Mouse (Mus musculus): ENCODE results near the gene Prkg1. TPM values are rescaled to one million over a fixed set of nuclear protein-coding genes. Genes with fewer than 3 reads are reported as not detected.

Prkg1 gene
- polyA plus RNA-seq, 1 experiment from 2014 or later: 2.2 TPM

DNA sequence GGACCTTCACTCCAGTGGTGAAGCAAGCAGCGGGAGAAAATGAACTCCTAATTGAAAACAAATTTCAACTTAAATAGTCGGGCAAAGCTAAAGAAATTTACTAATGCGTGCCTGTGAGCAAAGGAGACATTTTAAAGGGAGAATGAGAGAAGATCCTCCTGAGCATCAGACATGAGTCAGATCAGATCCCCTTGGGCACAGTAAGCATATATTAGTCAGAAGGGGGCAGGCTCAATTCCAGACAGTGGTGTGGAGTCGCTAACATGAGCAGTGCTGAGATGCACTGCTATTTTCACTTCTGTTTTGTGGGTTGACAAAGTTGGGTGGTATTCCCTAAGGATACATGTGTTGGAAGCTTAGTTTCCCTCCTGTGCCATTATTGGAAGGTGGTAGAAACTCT, 913.8 kb downstream of the Prkg1 start:
- Histone ChIP-seq H3K9ac (ENCODE audit: low read depth, low read length) (no peak overlapping the region), H3K9me3 (ENCODE audit: control insufficient read depth, low read length) (no peaks in the 10 kb centered on the region), H3K36me3 (ENCODE audit: control insufficient read depth, insufficient read depth, low read length) (no peaks in the 10 kb centered on the region), H3K27ac (ENCODE audit: low read depth, low read length) (no peak overlapping the region), H3K4me3 (ENCODE audit: low read depth, low read length) (no peak overlapping the region), H3K4me1 (replicated peaks; ENCODE audit: control insufficient read depth, insufficient read depth, low read length) (no peaks in the 10 kb centered on the region), H3K27me3 (replicated peaks; ENCODE audit: control insufficient read depth, insufficient read depth, low read length) (no peaks in the 10 kb centered on the region), H3K4me2 (no peak overlapping the region)
- ATAC-seq (replicated peaks; ENCODE audit: low FRiP score) (no peak), DNase-seq (ENCODE audit: low spot score) (no peak)
- 84% methylated on average over 4 of the region's 4 CpGs for WGBS

DNA sequence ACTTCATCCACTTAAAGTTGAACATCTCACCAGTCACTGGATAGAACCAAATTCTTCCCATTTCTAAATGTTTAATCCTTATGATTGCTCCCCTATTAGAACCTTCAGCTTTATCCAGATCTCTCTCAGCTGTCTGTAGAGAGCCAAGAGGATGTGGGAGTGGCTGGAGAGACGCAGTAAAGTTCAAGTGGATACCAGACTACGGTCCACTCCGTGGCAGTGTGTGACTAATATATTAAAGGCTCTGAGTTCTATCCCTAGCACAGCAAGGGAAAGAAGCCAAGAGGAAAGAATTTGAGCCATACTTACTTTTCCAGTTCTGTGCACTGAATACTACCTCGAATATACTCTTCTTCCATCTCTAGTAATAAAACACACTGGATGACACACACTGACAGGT, 919.9 kb downstream of the Prkg1 start:
- H3K4me2 ChIP-seq: no peak overlapping the region
- no peaks in the 10 kb centered on the region for H3K9me3 ChIP-seq (ENCODE audit: control insufficient read depth, low read length)
- no peaks in the 10 kb centered on the region for H3K4me1 ChIP-seq (replicated peaks; ENCODE audit: control insufficient read depth, insufficient read depth, low read length)
- no peak for DNase-seq (ENCODE audit: low spot score)
- H3K27me3 ChIP-seq (replicated peaks; ENCODE audit: control insufficient read depth, insufficient read depth, low read length): no peaks in the 10 kb centered on the region
- 60% methylated on average over 4 of the region's 4 CpGs for WGBS
- ATAC-seq (replicated peaks; ENCODE audit: low FRiP score): no peak
- H3K36me3 ChIP-seq (ENCODE audit: control insufficient read depth, insufficient read depth, low read length): no peaks in the 10 kb centered on the region
- H3K4me3 ChIP-seq (ENCODE audit: low read depth, low read length): no peak overlapping the region
- no peak overlapping the region for H3K9ac ChIP-seq (ENCODE audit: low read depth, low read length)
- H3K27ac ChIP-seq (ENCODE audit: low read depth, low read length): no peak overlapping the region

DNA sequence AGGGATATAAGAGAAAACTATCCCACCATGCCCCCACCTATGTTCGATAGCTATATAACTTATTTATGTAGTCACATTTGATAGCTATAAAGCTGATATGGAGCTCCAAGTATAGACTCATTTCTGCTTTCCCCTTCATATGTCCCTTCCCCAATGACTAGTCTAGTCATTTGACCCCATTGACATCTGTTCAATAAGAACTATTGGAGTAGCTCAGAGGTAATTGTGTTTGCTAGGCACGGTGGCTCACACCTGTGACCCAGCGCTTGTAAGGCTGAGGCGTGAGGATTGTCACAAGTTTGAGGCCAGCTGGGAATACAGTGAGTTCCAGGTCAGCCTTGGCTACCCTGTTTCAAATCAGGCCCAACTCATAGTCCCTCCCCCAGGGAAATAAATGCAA, 921.2 kb downstream of the Prkg1 start:
- no peaks in the 10 kb centered on the region for H3K4me1 ChIP-seq (replicated peaks; ENCODE audit: control insufficient read depth, insufficient read depth, low read length)
- WGBS: 88% methylated on average over 4 of the region's 4 CpGs

DNA sequence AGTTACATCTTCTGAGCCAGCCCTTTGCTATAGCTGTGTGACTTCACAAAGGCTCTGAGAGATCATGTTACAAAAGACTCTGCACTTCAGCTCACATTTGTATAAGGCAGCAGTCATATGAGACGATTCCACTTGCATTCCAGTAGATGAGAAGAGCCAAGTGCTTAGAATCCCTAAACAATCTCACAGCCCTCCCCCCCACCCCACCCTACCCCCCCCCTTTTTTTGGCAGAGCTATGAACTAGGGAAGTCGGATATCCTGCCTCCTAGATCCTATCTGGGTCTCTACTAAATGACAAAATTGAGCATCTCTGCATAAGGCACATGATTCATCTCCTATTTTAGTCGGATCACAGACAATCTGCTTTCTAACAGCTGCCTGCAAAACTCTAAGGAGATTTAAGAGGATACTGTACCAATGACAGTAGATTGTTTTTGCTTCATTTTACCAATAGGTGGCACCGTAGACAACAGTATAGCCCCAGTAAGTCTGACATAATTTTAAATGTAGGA, 921.7 kb downstream of the Prkg1 start:
- 7% methylated on average over 4 of the region's 4 CpGs for whole genome bisulfite sequencing
- no peak; the same call in 1 of the 2 replicates for ATAC-seq (replicated peaks; ENCODE audit: low FRiP score)

More for the DNA sequence above, 921.2 kb downstream of the Prkg1 start:
- Histone ChIP-seq H3K36me3 (ENCODE audit: control insufficient read depth, insufficient read depth, low read length) (no peaks in the 10 kb centered on the region), H3K4me2 (no peak overlapping the region), H3K4me3 (ENCODE audit: low read depth, low read length) (no peak overlapping the region), H3K9me3 (ENCODE audit: control insufficient read depth, low read length) (no peaks in the 10 kb centered on the region), H3K27ac (ENCODE audit: low read depth, low read length) (no peak overlapping the region), H3K27me3 (replicated peaks; ENCODE audit: control insufficient read depth, insufficient read depth, low read length) (no peaks in the 10 kb centered on the region), H3K9ac (ENCODE audit: low read depth, low read length) (no peak overlapping the region)
- no peak for DNase-seq (ENCODE audit: low spot score)
- ATAC-seq (replicated peaks; ENCODE audit: low FRiP score): no peak

DNA sequence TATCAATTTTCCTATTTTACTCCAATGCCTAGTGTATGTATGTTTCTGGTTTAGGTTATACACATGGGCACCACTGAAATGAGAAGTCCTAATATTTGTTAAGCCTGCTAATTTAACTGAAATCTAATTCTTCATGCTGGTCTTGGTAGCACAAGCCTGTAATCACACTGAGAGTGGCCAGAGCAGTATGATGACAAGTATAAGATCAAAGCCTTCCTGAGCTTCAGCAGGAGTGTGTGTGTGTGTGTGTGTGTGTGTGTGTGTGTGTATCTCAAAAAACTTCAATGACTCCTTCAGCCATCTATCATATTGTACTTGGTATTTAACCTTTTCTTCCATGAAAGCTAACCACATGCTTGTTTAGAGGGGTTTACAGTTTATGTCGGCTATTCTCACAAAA, 922.2 kb downstream of the Prkg1 start:
- Histone ChIP-seq H3K4me1 (replicated peaks; ENCODE audit: control insufficient read depth, insufficient read depth, low read length) (no peaks in the 10 kb centered on the region), H3K4me2 (no peak overlapping the region), H3K9ac (ENCODE audit: low read depth, low read length) (no peak overlapping the region), H3K36me3 (ENCODE audit: control insufficient read depth, insufficient read depth, low read length) (no peaks in the 10 kb centered on the region), H3K9me3 (ENCODE audit: control insufficient read depth, low read length) (no peaks in the 10 kb centered on the region), H3K27me3 (replicated peaks; ENCODE audit: control insufficient read depth, insufficient read depth, low read length) (no peaks in the 10 kb centered on the region), H3K4me3 (ENCODE audit: low read depth, low read length) (no peak overlapping the region), H3K27ac (ENCODE audit: low read depth, low read length) (no peak overlapping the region)
- WGBS: 62% methylated on average over 1 of the region's 1 CpGs
- no peak for DNase-seq (ENCODE audit: low spot score)
- no peak for ATAC-seq (replicated peaks; ENCODE audit: low FRiP score)

More for the DNA sequence above, 921.7 kb downstream of the Prkg1 start:
- H3K9ac ChIP-seq (ENCODE audit: low read depth, low read length): no peak overlapping the region
- H3K9me3 ChIP-seq (ENCODE audit: control insufficient read depth, low read length): no peaks in the 10 kb centered on the region
- H3K4me1 ChIP-seq (replicated peaks; ENCODE audit: control insufficient read depth, insufficient read depth, low read length): no peaks in the 10 kb centered on the region
- no peak for DNase-seq (ENCODE audit: low spot score)
- H3K4me2 ChIP-seq: no peak overlapping the region
- H3K27ac ChIP-seq (ENCODE audit: low read depth, low read length): no peak overlapping the region
- no peak overlapping the region for H3K4me3 ChIP-seq (ENCODE audit: low read depth, low read length)
- no peaks in the 10 kb centered on the region for H3K27me3 ChIP-seq (replicated peaks; ENCODE audit: control insufficient read depth, insufficient read depth, low read length)
- H3K36me3 ChIP-seq (ENCODE audit: control insufficient read depth, insufficient read depth, low read length): no peaks in the 10 kb centered on the region

DNA sequence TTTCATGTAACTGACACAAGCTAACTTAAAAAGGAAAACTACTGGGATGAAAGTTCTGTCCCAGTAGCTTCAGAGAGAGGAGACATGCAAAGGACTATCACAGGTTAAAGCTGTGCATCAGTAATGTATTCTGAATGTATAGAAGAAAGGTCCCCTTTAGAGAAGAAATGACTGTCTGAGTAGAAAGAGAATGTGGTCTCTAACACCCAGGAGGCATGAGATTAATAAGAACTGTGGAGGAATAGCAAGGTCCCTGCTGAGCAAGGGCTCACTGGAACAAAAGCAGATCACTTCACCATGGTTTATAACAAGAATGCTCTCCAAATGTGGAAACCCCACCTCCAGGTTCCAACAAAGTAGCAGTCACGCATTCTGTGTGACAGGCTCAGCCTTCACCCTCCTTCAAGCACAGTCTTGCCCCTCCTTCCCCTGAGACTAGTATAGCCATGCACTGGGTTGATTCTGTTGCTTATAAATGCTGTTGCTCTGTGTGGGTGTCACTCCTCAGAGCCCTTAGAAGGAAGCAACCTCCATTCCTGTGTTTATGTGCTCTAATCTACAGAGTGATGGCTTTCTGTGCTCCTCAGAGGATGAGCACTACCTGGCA, 931.7 kb downstream of the Prkg1 start:
- ATAC-seq (replicated peaks; ENCODE audit: low FRiP score) (no peak), DNase-seq (ENCODE audit: low spot score) (no peak)
- H3K4me3 ChIP-seq (ENCODE audit: low read depth, low read length): no peak overlapping the region
- H3K27me3 ChIP-seq (replicated peaks; ENCODE audit: control insufficient read depth, insufficient read depth, low read length): no peaks in the 10 kb centered on the region
- 78% methylated on average over 1 of the region's 1 CpGs for WGBS
- no peaks in the 10 kb centered on the region for H3K9me3 ChIP-seq (ENCODE audit: control insufficient read depth, low read length)
- H3K9ac ChIP-seq (ENCODE audit: low read depth, low read length): no peak overlapping the region
- H3K27ac ChIP-seq (ENCODE audit: low read depth, low read length): no peak overlapping the region
- H3K4me1 ChIP-seq (replicated peaks; ENCODE audit: control insufficient read depth, insufficient read depth, low read length): no peaks in the 10 kb centered on the region
- no peak overlapping the region for H3K4me2 ChIP-seq
- H3K36me3 ChIP-seq (ENCODE audit: control insufficient read depth, insufficient read depth, low read length): no peaks in the 10 kb centered on the region

DNA sequence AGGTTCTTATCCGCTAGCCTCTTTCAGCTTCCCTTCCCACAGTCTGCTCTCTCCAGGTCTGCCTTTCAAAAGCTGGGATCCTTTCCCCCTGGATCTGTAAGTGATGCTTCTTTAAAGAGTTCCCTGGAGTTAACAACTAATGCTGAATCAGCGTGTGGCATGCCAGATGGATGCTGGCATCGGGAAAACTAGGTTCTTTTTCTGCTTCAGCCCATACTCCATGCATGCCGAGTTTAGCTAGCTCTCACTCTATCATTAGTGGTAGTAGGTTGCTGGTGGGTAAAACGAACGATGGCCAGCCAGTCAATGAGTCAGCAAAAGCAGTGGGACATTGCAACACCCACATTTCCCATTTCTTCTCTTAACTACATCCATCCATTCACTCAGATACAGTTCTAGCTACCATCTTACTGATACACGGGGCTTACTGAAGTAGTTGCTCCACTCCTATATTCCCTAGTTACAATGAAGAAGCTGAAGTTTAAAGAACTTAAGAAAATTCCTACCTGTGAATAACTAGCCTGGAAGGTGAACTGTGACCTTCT, 935.5 kb downstream of the Prkg1 start:
- no peak overlapping the region for H3K4me2 ChIP-seq
- H3K9me3 ChIP-seq (ENCODE audit: control insufficient read depth, low read length): no peaks in the 10 kb centered on the region
- no peaks in the 10 kb centered on the region for H3K27me3 ChIP-seq (replicated peaks; ENCODE audit: control insufficient read depth, insufficient read depth, low read length)
- ATAC-seq (replicated peaks; ENCODE audit: low FRiP score): no peak
- WGBS: 72% methylated on average over 7 of the region's 7 CpGs
- H3K4me1 ChIP-seq (replicated peaks; ENCODE audit: control insufficient read depth, insufficient read depth, low read length): no peaks in the 10 kb centered on the region
- no peak overlapping the region for H3K27ac ChIP-seq (ENCODE audit: low read depth, low read length)
- DNase-seq (ENCODE audit: low spot score): no peak
- H3K9ac ChIP-seq (ENCODE audit: low read depth, low read length): no peak overlapping the region
- no peak overlapping the region for H3K4me3 ChIP-seq (ENCODE audit: low read depth, low read length)
- H3K36me3 ChIP-seq (ENCODE audit: control insufficient read depth, insufficient read depth, low read length): no peaks in the 10 kb centered on the region

DNA sequence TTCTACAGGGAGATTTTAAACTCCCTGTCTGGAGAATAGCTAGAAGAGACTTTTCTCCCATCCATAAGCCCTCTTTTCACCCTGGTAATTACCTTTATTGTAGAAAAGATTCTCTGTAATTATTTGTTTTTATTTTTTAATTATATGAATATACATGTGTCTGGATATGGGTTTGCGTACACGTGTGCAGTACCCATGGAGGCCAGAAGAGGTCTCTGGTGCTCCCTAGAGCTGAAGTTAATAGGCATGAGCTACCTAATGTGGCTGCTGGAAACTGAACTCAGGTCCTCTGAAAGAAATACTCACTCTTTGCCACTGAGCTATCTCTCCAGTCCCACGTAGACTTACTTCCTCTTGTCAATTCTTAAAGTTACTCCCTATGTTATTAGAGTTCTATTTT, 937.0 kb downstream of the Prkg1 start:
- Histone ChIP-seq H3K9ac (ENCODE audit: low read depth, low read length) (no peak overlapping the region), H3K9me3 (ENCODE audit: control insufficient read depth, low read length) (no peaks in the 10 kb centered on the region), H3K4me1 (replicated peaks; ENCODE audit: control insufficient read depth, insufficient read depth, low read length) (no peaks in the 10 kb centered on the region), H3K36me3 (ENCODE audit: control insufficient read depth, insufficient read depth, low read length) (no peaks in the 10 kb centered on the region), H3K27ac (ENCODE audit: low read depth, low read length) (no peak overlapping the region), H3K27me3 (replicated peaks; ENCODE audit: control insufficient read depth, insufficient read depth, low read length) (no peaks in the 10 kb centered on the region), H3K4me3 (ENCODE audit: low read depth, low read length) (no peak overlapping the region), H3K4me2 (no peak overlapping the region)
- WGBS: 66% methylated on average over 3 of the region's 3 CpGs
- ATAC-seq (replicated peaks; ENCODE audit: low FRiP score) (no peak), DNase-seq (ENCODE audit: low spot score) (no peak)

DNA sequence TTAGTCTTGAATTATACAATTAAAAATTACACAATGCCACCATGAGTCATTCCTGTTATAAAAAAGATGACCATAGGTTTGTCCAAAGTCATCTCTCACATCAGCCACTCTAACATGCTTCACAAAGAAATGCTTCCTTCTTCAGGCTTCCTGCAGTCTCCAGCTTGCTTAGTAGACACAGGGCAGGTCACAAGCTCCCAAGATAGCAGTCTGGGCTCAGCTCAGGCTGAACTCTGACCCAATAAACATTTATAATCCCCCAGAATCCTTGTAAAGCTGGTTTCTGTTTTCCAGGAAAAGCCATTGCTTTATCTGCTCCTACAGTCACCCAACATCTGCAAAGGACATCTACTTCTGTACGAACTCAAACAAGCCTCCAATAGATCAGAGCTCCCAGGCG, 938.7 kb downstream of the Prkg1 start:
- Histone ChIP-seq H3K27ac (ENCODE audit: low read depth, low read length) (no peak overlapping the region), H3K9me3 (ENCODE audit: control insufficient read depth, low read length) (no peaks in the 10 kb centered on the region), H3K36me3 (ENCODE audit: control insufficient read depth, insufficient read depth, low read length) (no peaks in the 10 kb centered on the region), H3K9ac (ENCODE audit: low read depth, low read length) (no peak overlapping the region), H3K4me3 (ENCODE audit: low read depth, low read length) (no peak overlapping the region), H3K27me3 (replicated peaks; ENCODE audit: control insufficient read depth, insufficient read depth, low read length) (no peaks in the 10 kb centered on the region), H3K4me2 (no peak overlapping the region), H3K4me1 (replicated peaks; ENCODE audit: control insufficient read depth, insufficient read depth, low read length) (no peaks in the 10 kb centered on the region)
- DNase-seq (ENCODE audit: low spot score) (no peak), ATAC-seq (replicated peaks; ENCODE audit: low FRiP score) (no peak)
- WGBS: 33% methylated on average over 2 of the region's 2 CpGs

Data from liver, embryonic 11.5 days (tissue).